Mouse (Mus musculus) heart, embryonic 10.5 days (tissue): ENCODE data around the gene Il2ra. TPM values are rescaled to one million over a fixed set of nuclear protein-coding genes. Genes with fewer than 3 reads are reported as not detected.
A peak's percentile ranks its signal among the peaks of the same experiment; 100 is the strongest.

Experiments used
- DNase-seq: peaks from one replicate; pipeline ENCODE4 v3.0.0-alpha.2; 2017; ENCODE audit warnings: low spot score
- H3K27ac ChIP-seq: fragments of 300-500 bp; sonication (generic); 2 replicates; pipeline ENCODE4 v1.5.1; 2016; ENCODE audit warnings: mild to moderate bottlenecking
- H3K27me3 ChIP-seq: fragments of 300-500 bp; sonication (generic); 2 replicates; pipeline ENCODE4 v1.6.1; 2016; ENCODE audit warnings: mild to moderate bottlenecking; ENCODE audit not compliant: poor library complexity, insufficient read depth, severe bottlenecking
- H3K36me3 ChIP-seq: fragments of 300-500 bp; sonication (generic); 2 replicates; pipeline ENCODE4 v1.6.1; 2016; ENCODE audit warnings: mild to moderate bottlenecking, moderate library complexity
- H3K4me1 ChIP-seq: fragments of 300-500 bp; sonication (generic); 2 replicates; pipeline ENCODE4 v1.6.1; 2016; ENCODE audit warnings: mild to moderate bottlenecking
- H3K4me3 ChIP-seq: fragments of 300-500 bp; sonication (generic); 2 replicates; pipeline ENCODE4 v1.5.1; 2016; ENCODE audit warnings: mild to moderate bottlenecking, moderate library complexity
- H3K9me3 ChIP-seq: fragments of 300-500 bp; sonication (generic); 2 replicates; pipeline ENCODE4 v1.6.1; 2016; ENCODE audit warnings: mild to moderate bottlenecking, moderate library complexity
- WGBS: fragments of 180-500 bp; shearing (Covaris S2); methylation state at CpG from one replicate; pipeline ENCODE4 v1.1.7; 2016; 5-methylcytosine and 5-hydroxymethylcytosine counted together
- polyA plus RNA-seq: library from polyadenylated mRNA; unstranded; fragments of >200 nt; fragmentation: Nextera tagmentation; extraction: Ambion mirVana; gene quantifications from 2 replicates; pipeline ENCODE4 v1.2.1, GENCODE M21; 2016

Gene Il2ra
- polyA plus RNA-seq, 1 experiment from 2014 or later: not detected

- Histone ChIP-seq H3K27ac (no peak within 1 kb of the TSS), H3K9me3 (no peaks in the 10 kb centered on the region), H3K4me3 (no peak within 1 kb of the TSS), H3K36me3 (no peaks in the 10 kb centered on the region), H3K4me1 (no peaks in the 10 kb centered on the region), H3K27me3 (no peaks in the 10 kb centered on the region)
- WGBS: 84% methylated on average over 5 of the region's 5 CpGs
- DNase-seq: no peak
These were observed 16.7 kb upstream of the Il2ra start, which contains the start of gene Gm17490 for GRCm38 (mm10) chr2:11625890-11626289. Gene Gm17490, minus strand, starts transcription at chr2:11626264.

- DNase-seq: no peak
These were observed 7.6 kb upstream of the Il2ra start for GRCm38 (mm10) chr2:11635035-11635434.

GRCm38 (mm10) chr2:11635471-11636137, 7.0 kb upstream of the Il2ra start:
- no peak overlapping the region for H3K27ac ChIP-seq
- no peak for DNase-seq
- no peaks in the 10 kb centered on the region for H3K36me3 ChIP-seq
- no peaks in the 10 kb centered on the region for H3K4me1 ChIP-seq
- H3K9me3 ChIP-seq: no peaks in the 10 kb centered on the region
- WGBS: 94% methylated on average over 5 of the region's 5 CpGs
- H3K27me3 ChIP-seq: no peaks in the 10 kb centered on the region
- H3K4me3 ChIP-seq: no peak overlapping the region

More at GRCm38 (mm10) chr2:11635035-11635434, 7.6 kb upstream of the Il2ra start:
- no peaks in the 10 kb centered on the region for H3K4me1 ChIP-seq
- WGBS: 76% methylated on average over 6 of the region's 6 CpGs
- no peaks in the 10 kb centered on the region for H3K27me3 ChIP-seq
- H3K36me3 ChIP-seq: no peaks in the 10 kb centered on the region
- no peak overlapping the region for H3K27ac ChIP-seq
- H3K9me3 ChIP-seq: no peaks in the 10 kb centered on the region
- no peak overlapping the region for H3K4me3 ChIP-seq

GRCm38 (mm10) chr2:11636138-11636480, 6.5 kb upstream of the Il2ra start:
- Histone ChIP-seq H3K4me3 (no peak overlapping the region), H3K36me3 (no peaks in the 10 kb centered on the region), H3K27me3 (no peaks in the 10 kb centered on the region), H3K9me3 (no peaks in the 10 kb centered on the region), H3K4me1 (no peaks in the 10 kb centered on the region), H3K27ac (no peak overlapping the region)
- WGBS: 70% methylated on average over 3 of the region's 3 CpGs
- peak; percentile 33 for DNase-seq

GRCm38 (mm10) chr2:11637115-11637514, 5.5 kb upstream of the Il2ra start:
- WGBS: 52% methylated on average over 1 of the region's 1 CpGs
- Histone ChIP-seq H3K27me3 (no peaks in the 10 kb centered on the region), H3K4me1 (no peaks in the 10 kb centered on the region), H3K36me3 (no peaks in the 10 kb centered on the region), H3K4me3 (no peak overlapping the region), H3K9me3 (no peaks in the 10 kb centered on the region), H3K27ac (no peak overlapping the region)
- no peak for DNase-seq

- H3K9me3 ChIP-seq: no peaks in the 10 kb centered on the region
- no peaks in the 10 kb centered on the region for H3K27me3 ChIP-seq
- no peaks in the 10 kb centered on the region for H3K36me3 ChIP-seq
- H3K27ac ChIP-seq: no peak overlapping the region
- H3K4me1 ChIP-seq: no peaks in the 10 kb centered on the region
- H3K4me3 ChIP-seq: no peak overlapping the region
- WGBS: 78% methylated on average over 1 of the region's 1 CpGs
- DNase-seq: no peak
These were observed 1.4 kb downstream of the Il2ra start for GRCm38 (mm10) chr2:11644057-11644456.

- H3K27ac ChIP-seq: no peak overlapping the region
- no peaks in the 10 kb centered on the region for H3K9me3 ChIP-seq
- H3K4me3 ChIP-seq: no peak overlapping the region
- 76% methylated on average over 2 of the region's 2 CpGs for WGBS
- no peaks in the 10 kb centered on the region for H3K4me1 ChIP-seq
- DNase-seq: no peak
- H3K27me3 ChIP-seq: no peaks in the 10 kb centered on the region
- no peaks in the 10 kb centered on the region for H3K36me3 ChIP-seq
These were observed 2.7 kb downstream of the Il2ra start for GRCm38 (mm10) chr2:11645297-11645696.

GRCm38 (mm10) chr2:11651476-11651875, 8.9 kb downstream of the Il2ra start:
- no peaks in the 10 kb centered on the region for H3K27me3 ChIP-seq
- 41% methylated on average over 3 of the region's 3 CpGs for WGBS
- no peak for DNase-seq
- H3K9me3 ChIP-seq: no peaks in the 10 kb centered on the region
- H3K4me1 ChIP-seq: no peaks in the 10 kb centered on the region
- no peak overlapping the region for H3K27ac ChIP-seq
- H3K36me3 ChIP-seq: no peaks in the 10 kb centered on the region
- H3K4me3 ChIP-seq: no peak overlapping the region

- H3K4me1 ChIP-seq: no peaks in the 10 kb centered on the region
- no peak for DNase-seq
- no peaks in the 10 kb centered on the region for H3K27me3 ChIP-seq
- 78% methylated on average over 3 of the region's 3 CpGs for WGBS
- no peaks in the 10 kb centered on the region for H3K36me3 ChIP-seq
- H3K27ac ChIP-seq: no peak overlapping the region
- H3K4me3 ChIP-seq: no peak overlapping the region
- no peaks in the 10 kb centered on the region for H3K9me3 ChIP-seq
These were observed 9.6 kb downstream of the Il2ra start for GRCm38 (mm10) chr2:11652196-11652595.

GRCm38 (mm10) chr2:11652780-11653179, 10.2 kb downstream of the Il2ra start:
- Histone ChIP-seq H3K27ac (no peak overlapping the region), H3K4me3 (no peak overlapping the region), H3K27me3 (no peaks in the 10 kb centered on the region), H3K9me3 (no peaks in the 10 kb centered on the region), H3K4me1 (no peaks in the 10 kb centered on the region), H3K36me3 (no peaks in the 10 kb centered on the region)
- DNase-seq: no peak
- 43% methylated on average over 2 of the region's 2 CpGs for WGBS

- no peak for DNase-seq
- H3K4me1 ChIP-seq: no peaks in the 10 kb centered on the region
- H3K36me3 ChIP-seq: no peaks in the 10 kb centered on the region
- no peaks in the 10 kb centered on the region for H3K9me3 ChIP-seq
- WGBS: 49% methylated on average over 6 of the region's 6 CpGs
- H3K27ac ChIP-seq: no peak overlapping the region
- H3K27me3 ChIP-seq: no peaks in the 10 kb centered on the region
- no peak overlapping the region for H3K4me3 ChIP-seq
These were observed 10.7 kb downstream of the Il2ra start for GRCm38 (mm10) chr2:11653330-11653729.

GRCm38 (mm10) chr2:11653780-11654179, 11.2 kb downstream of the Il2ra start:
- no peak overlapping the region for H3K4me3 ChIP-seq
- WGBS: 66% methylated on average over 5 of the region's 5 CpGs
- H3K9me3 ChIP-seq: no peaks in the 10 kb centered on the region
- DNase-seq: no peak
- no peaks in the 10 kb centered on the region for H3K4me1 ChIP-seq
- no peaks in the 10 kb centered on the region for H3K36me3 ChIP-seq
- no peaks in the 10 kb centered on the region for H3K27me3 ChIP-seq
- no peak overlapping the region for H3K27ac ChIP-seq

- Histone ChIP-seq H3K4me3 (no peak overlapping the region), H3K27me3 (no peaks in the 10 kb centered on the region), H3K36me3 (no peaks in the 10 kb centered on the region), H3K4me1 (no peaks in the 10 kb centered on the region), H3K27ac (no peak overlapping the region), H3K9me3 (no peaks in the 10 kb centered on the region)
- 60% methylated on average over 9 of the region's 9 CpGs for WGBS
- no peak for DNase-seq
These were observed 12.7 kb downstream of the Il2ra start for GRCm38 (mm10) chr2:11654990-11655931.
